Mouse (Mus musculus) heart, embryonic 12.5 days (tissue): ENCODE measurements at regions not wholly inside any gene's neighbourhood (a gene's known extent, or its start where the extent isn't known, plus 50 kb on each side); places are given as distances from the start of the nearest gene placed in this dataset.
A peak's percentile ranks its signal among the peaks of the same experiment; 100 is the strongest.

Experiments
- ATAC-seq: fragments of 200-750 bp; cut with Nextera tagmentation; 2 replicates; pipeline ENCODE4 v1.8.0; 2017; ENCODE audit warnings: moderate TSS enrichment, moderate library complexity; ENCODE audit not compliant: insufficient number of reproducible peaks, low FRiP score
- H3K27ac ChIP-seq: fragments of 300-500 bp; sonication (generic); 2 replicates; pipeline ENCODE4 v1.5.1; 2016; ENCODE audit warnings: mild to moderate bottlenecking, moderate library complexity; ENCODE audit not compliant: poor library complexity, severe bottlenecking
- H3K27me3 ChIP-seq: fragments of 300-500 bp; sonication (generic); replicated peaks from 2 replicates; pipeline ENCODE4 v1.6.1; 2016; ENCODE audit warnings: mild to moderate bottlenecking, moderate library complexity
- H3K36me3 ChIP-seq: fragments of 300-500 bp; sonication (generic); 2 replicates; pipeline ENCODE4 v1.6.1; 2016; ENCODE audit warnings: mild to moderate bottlenecking, moderate library complexity
- H3K4me1 ChIP-seq: fragments of 300-500 bp; sonication (generic); replicated peaks from 2 replicates; pipeline ENCODE4 v1.6.1; 2016; ENCODE audit warnings: mild to moderate bottlenecking
- H3K4me2 ChIP-seq: fragments of 300-500 bp; sonication (generic); 2 replicates; pipeline ENCODE4 v1.6.1; 2016; ENCODE audit warnings: mild to moderate bottlenecking, moderate library complexity
- H3K4me3 ChIP-seq: fragments of 300-500 bp; sonication (generic); 2 replicates; pipeline ENCODE4 v1.5.1; 2016; ENCODE audit warnings: mild to moderate bottlenecking
- H3K9ac ChIP-seq: fragments of 300-500 bp; sonication (generic); 2 replicates; pipeline ENCODE4 v1.6.1; 2016; ENCODE audit warnings: mild to moderate bottlenecking, moderate library complexity
- H3K9me3 ChIP-seq: fragments of 300-500 bp; sonication (generic); replicated peaks from 2 replicates; pipeline ENCODE4 v1.6.1; 2016; ENCODE audit warnings: mild to moderate bottlenecking, moderate library complexity
- WGBS: fragments of 180-500 bp; shearing (Covaris S2); methylation state at CpG from one replicate; pipeline ENCODE4 v1.1.7; 2016; 5-methylcytosine and 5-hydroxymethylcytosine counted together

DNA sequence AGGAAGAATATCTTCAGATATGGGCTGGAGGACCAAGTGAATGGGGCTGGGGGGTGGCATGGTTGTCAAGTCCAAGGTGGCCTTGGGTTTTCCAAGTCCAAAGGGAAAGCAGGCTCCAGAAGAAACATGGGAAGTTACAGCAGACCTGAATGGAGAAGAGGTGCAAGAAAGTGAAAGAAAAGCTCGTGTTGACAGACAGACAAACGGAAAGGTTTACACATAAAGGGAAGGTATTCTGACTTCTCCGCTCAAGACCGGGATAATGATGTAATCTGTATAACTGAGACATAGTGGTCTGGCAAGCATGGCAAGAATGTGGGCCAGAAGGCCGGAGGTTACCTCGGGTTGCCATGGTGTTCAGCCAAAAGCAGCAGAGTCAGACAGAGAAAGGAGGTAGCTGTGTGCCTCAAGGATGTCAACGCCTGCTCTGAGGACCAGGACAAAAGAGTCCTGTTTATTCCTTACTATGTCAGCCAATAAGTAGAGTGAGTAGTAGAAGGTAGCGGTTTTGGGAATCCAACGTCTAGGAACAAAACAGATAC is 50.8 kb upstream of the Elk3 start:
- no peak overlapping the region for H3K9ac ChIP-seq
- H3K27ac ChIP-seq = no peak overlapping the region
- H3K4me1 ChIP-seq = peaks cover 9% of the 10 kb centered on the region
- WGBS = 66% methylated on average over 9 of the region's 9 CpGs
- no peak overlapping the region for H3K4me3 ChIP-seq
- no peaks in the 10 kb centered on the region for H3K9me3 ChIP-seq
- H3K36me3 ChIP-seq = no peaks in the 10 kb centered on the region
- no peak overlapping the region for H3K4me2 ChIP-seq
- H3K27me3 ChIP-seq = no peaks in the 10 kb centered on the region
- ATAC-seq = no peak

DNA sequence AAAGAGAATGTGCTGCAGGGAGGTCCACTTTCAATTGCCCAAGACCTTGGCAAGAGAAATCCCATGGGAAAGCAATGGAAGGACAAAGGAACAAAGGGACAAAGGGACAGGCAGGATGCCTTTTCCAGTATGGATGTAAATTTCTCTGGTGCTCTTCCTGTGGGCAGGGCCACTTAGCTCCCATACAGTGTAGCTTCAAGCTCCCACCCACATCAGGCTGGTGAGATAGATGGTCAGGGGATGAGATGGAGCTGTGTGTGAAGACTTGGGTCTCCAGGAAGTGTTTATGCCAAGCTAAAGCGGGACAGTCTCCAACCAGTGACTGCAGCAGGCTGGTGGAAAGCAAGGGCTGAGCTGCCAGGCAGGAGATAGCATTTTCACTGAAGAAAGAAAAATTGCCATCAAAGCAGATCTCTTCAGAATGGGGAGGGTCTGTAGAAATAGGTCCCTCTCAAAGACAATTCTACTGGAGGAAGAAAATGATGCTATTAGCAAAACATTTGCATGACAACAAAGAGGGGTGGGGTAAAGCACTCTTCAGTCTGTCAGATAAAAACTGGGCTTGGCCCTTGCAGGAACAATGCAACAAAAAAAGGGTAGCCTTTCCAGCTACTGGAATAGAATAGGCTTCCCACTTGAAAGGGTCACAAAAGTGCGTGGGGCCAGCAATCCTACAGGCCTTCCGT is 53.3 kb upstream of the Elk3 start:
- 65% methylated on average over 3 of the region's 3 CpGs for WGBS
- H3K4me2 ChIP-seq = no peak overlapping the region

DNA sequence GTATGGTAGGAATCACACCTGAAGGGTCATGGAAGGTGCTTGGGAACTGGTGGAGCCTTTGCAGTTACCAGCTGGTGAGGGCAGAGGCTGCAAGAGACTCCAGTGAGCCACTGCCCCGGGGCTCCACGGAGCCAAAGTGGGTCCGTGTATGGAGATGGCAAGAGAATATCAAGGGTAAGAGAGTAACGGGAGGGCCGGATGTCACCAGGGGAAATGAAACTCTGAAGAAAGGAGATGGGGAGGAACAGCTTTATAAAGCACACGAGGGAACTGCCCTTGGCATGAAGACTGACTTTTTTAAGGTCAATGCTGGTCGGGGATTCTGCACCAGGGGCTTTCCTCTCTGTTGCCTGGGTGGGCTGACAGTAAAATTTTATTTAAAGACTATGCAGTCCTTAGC is 53.9 kb upstream of the Elk3 start:
- Histone ChIP-seq H3K9ac (no peak overlapping the region), H3K9me3 (no peaks in the 10 kb centered on the region), H3K4me2 (no peak overlapping the region), H3K36me3 (no peaks in the 10 kb centered on the region), H3K27me3 (no peaks in the 10 kb centered on the region), H3K27ac (no peak overlapping the region), H3K4me1 (peaks cover 9% of the 10 kb centered on the region), H3K4me3 (no peak overlapping the region)
- no peak for ATAC-seq
- 70% methylated on average over 7 of the region's 7 CpGs for WGBS

More for the DNA sequence above, 53.3 kb upstream of the Elk3 start:
- H3K27ac ChIP-seq = no peak overlapping the region
- no peaks in the 10 kb centered on the region for H3K36me3 ChIP-seq
- no peaks in the 10 kb centered on the region for H3K27me3 ChIP-seq
- H3K9me3 ChIP-seq = no peaks in the 10 kb centered on the region
- H3K4me1 ChIP-seq = peaks cover 9% of the 10 kb centered on the region
- no peak overlapping the region for H3K9ac ChIP-seq
- H3K4me3 ChIP-seq = no peak overlapping the region
- ATAC-seq = no peak

DNA sequence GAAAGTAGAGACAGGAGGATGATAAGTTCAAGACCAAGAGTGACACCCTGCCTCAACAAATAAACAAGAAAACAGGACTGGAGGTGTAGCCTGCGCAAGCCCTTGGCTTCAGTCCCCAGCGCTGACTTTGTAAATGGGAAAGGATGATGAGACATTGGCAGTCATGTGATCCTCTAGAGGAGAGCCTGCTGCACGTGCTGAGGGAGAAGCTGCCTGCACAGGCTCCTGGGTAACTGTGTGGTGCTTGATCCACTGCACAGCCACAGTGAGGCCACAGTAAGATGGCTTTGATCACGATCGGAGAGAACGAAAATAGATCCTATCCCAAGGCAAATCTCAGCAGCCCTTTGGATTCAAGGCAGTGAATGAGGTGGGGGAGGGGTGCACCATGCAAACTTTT is 54.4 kb upstream of the Elk3 start:
- H3K4me1 ChIP-seq = peaks cover 5% of the 10 kb centered on the region
- no peaks in the 10 kb centered on the region for H3K36me3 ChIP-seq
- WGBS = 59% methylated on average over 6 of the region's 6 CpGs
- no peaks in the 10 kb centered on the region for H3K27me3 ChIP-seq
- H3K9ac ChIP-seq = no peak overlapping the region
- no peak overlapping the region for H3K4me3 ChIP-seq
- no peak for ATAC-seq
- no peaks in the 10 kb centered on the region for H3K9me3 ChIP-seq
- no peak overlapping the region for H3K4me2 ChIP-seq
- H3K27ac ChIP-seq = no peak overlapping the region

DNA sequence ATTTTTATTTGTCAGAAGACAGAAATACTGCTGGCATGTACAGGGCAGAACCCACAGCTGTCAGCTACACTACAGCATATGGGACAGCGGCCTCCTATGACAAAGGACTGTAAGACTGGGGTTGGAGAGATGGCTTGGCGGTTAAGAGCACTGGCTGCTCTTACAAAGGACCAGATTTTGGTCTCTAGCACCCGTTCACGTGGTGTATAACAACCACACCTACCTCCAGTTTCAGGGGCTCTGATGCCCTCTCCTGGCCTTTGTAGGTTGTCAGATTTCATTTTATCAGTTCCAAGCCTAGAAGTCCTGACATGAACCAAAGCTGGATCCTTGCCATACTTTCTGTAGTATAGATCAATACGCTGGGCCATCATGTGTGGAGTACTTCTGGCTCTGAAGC is 54.9 kb upstream of the Elk3 start:
- H3K27me3 ChIP-seq = no peaks in the 10 kb centered on the region
- no peak overlapping the region for H3K9ac ChIP-seq
- ATAC-seq = no peak
- H3K27ac ChIP-seq = no peak overlapping the region
- H3K4me3 ChIP-seq = no peak overlapping the region
- 74% methylated on average over 5 of the region's 5 CpGs for WGBS
- H3K36me3 ChIP-seq = no peaks in the 10 kb centered on the region
- H3K4me1 ChIP-seq = 0 out of 2 replicates have a peak, but pooled peaks cover 4% of the 10 kb centered on the region
- no peaks in the 10 kb centered on the region for H3K9me3 ChIP-seq
- no peak overlapping the region for H3K4me2 ChIP-seq

DNA sequence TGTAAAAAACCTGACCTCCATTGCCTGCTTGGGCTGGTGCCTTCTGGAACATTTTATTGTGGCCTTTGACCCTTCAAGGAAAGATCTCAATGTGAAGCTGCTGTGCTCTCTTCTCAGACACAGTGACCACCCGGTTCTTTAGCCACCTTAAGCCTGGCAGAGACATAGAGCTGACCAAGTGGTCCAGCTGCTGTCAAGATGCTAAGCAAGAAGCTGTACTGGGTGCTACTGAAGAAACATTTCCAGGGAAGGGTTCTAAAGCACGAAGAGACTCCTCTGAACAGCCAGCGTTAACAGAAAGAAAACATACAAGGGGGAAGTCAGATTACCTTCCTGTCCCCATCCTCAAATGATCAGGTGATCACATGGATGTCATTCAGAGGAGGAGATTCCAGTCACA is 58.8 kb upstream of the Elk3 start:
- Histone ChIP-seq H3K27ac (no peak overlapping the region), H3K4me1 (peaks cover under 1% of the 10 kb centered on the region; the same call in 1 of the 2 replicates), H3K9me3 (no peaks in the 10 kb centered on the region), H3K4me2 (no peak overlapping the region), H3K36me3 (no peaks in the 10 kb centered on the region), H3K4me3 (no peak overlapping the region), H3K9ac (no peak overlapping the region), H3K27me3 (no peaks in the 10 kb centered on the region)
- 63% methylated on average over 3 of the region's 3 CpGs for WGBS
- ATAC-seq = no peak

DNA sequence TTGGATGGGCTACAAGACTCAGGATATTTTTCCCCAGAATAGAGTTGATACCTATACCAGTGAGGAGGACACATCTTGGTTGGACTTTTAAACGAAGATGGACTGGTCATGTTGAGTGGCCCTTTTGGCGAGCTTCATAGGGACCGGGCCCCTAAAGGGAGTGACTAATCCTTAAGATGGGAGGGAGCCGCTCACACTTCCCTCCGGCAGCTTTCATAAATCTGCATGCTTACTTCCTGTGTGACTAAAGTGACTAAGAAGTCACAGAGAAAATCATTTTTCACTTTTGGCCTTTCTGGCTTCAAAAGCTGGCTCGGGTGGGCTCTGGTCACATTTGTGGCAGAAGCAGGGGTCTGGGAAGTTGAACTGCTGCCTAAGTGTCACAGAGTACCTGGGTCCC is 59.4 kb upstream of the Elk3 start:
- H3K4me1 ChIP-seq = peaks cover 6% of the 10 kb centered on the region
- no peaks in the 10 kb centered on the region for H3K9me3 ChIP-seq
- 78% methylated on average over 6 of the region's 6 CpGs for WGBS
- no peak overlapping the region for H3K9ac ChIP-seq
- H3K36me3 ChIP-seq = no peaks in the 10 kb centered on the region
- no peak for ATAC-seq
- H3K4me2 ChIP-seq = no peak overlapping the region
- no peak overlapping the region for H3K27ac ChIP-seq
- H3K4me3 ChIP-seq = no peak overlapping the region
- H3K27me3 ChIP-seq = no peaks in the 10 kb centered on the region

DNA sequence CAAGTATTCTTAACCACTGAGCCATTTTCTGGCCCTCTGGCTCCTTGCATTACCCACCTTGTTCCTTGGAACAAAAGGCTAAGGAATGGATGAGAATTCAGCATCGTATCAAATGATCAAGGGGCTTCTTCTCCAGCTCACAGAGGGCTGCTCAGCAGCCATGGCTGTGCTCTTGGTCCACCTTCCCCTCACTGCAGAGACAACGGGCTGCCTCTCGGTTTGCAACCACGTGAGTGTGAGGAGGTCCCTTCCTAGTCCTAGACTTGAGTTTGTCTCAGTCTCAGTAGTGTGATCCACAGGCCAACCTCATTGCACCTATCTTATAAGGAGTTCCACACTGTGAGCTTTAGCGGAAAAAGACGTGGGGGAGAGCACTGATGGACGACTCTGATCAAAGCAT is 61.3 kb upstream of the Elk3 start:
- Histone ChIP-seq H3K9me3 (no peaks in the 10 kb centered on the region), H3K9ac (no peak overlapping the region), H3K4me2 (no peak overlapping the region), H3K27me3 (no peaks in the 10 kb centered on the region), H3K27ac (no peak overlapping the region), H3K36me3 (no peaks in the 10 kb centered on the region), H3K4me1 (peaks cover 21% of the 10 kb centered on the region), H3K4me3 (no peak overlapping the region)
- no peak for ATAC-seq
- WGBS = 78% methylated on average over 7 of the region's 7 CpGs

DNA sequence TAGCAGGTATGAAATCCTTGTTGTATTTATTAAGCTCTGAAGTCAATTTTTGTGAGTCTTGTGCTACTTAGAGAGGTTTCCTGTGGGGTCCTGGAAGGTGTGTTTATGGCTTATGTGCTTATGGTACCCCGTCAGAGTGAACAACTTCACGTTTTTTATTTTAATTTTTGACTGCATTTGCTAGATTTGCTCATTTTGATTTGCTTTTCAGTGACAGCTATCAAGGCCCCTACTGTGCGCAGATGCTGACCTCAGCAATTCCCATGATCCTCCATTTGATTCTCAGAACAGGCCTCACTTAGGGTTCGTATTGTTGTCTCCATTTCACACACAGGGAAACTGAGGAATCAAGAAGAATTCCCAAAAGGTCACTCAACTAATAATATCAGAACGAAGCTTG is 62.3 kb upstream of the Elk3 start:
- H3K27me3 ChIP-seq = no peaks in the 10 kb centered on the region
- H3K4me3 ChIP-seq = no peak overlapping the region
- H3K4me2 ChIP-seq = no peak overlapping the region
- WGBS = 76% methylated on average over 5 of the region's 5 CpGs
- ATAC-seq = no peak
- H3K9ac ChIP-seq = no peak overlapping the region
- H3K36me3 ChIP-seq = no peaks in the 10 kb centered on the region
- peaks cover 21% of the 10 kb centered on the region for H3K4me1 ChIP-seq
- no peak overlapping the region for H3K27ac ChIP-seq
- H3K9me3 ChIP-seq = no peaks in the 10 kb centered on the region

DNA sequence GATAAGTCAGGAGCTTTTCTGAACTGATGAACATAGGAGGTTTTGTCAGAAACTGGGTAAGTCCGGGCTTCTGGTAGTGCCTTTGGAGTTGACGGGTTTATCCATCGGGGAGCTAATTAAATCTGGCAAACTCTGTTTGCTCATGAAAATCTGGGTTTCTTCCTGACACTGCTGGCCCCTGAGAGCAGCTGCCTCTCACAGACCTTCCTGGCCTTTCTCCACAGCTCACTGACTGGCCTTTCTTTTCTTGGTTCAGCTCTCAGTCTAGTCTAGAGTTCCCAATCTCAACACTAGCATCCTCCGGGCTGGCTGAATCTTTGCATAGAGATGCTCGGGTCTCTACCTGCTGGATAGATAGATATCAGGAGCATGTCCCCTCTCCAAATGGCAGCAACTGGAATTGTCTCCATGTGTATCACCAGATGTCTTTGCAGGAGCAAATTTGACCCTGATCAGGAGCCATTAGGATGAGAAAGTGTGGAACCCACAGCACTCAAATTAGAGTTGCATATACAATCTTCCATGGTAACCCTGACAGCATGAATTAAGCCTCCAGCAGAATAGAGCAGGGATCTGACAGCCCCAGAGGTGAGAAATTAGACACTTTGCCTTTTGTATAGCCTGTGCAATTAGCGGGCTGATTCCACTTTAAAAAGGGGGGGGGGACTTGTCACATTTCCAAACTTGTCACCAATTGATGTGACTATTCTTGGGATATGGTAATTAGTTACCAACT is 63.2 kb upstream of the Elk3 start:
- H3K9me3 ChIP-seq = no peaks in the 10 kb centered on the region
- no peak overlapping the region for H3K4me3 ChIP-seq
- H3K27ac ChIP-seq = no peak overlapping the region
- no peak for ATAC-seq
- H3K4me1 ChIP-seq = peaks cover 21% of the 10 kb centered on the region
- no peaks in the 10 kb centered on the region for H3K27me3 ChIP-seq
- H3K4me2 ChIP-seq = no peak overlapping the region
- H3K9ac ChIP-seq = no peak overlapping the region
- 83% methylated on average over 6 of the region's 6 CpGs for WGBS
- no peaks in the 10 kb centered on the region for H3K36me3 ChIP-seq

DNA sequence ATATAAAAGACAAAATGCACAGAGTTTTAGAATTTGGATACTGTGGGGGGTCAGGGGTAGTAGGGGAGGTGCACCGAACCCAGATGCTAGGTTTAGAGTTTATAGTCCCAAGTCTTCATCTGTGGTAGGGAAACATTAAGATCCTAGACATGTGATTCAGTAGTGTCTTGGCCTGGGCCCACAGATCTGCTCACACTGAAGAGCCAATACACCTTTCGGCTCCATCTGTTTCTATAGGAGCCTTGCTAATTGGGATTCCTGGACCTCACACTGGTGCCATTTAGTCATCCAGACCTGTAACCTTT is 63.7 kb upstream of the Elk3 start:
- no peaks in the 10 kb centered on the region for H3K27me3 ChIP-seq
- H3K4me3 ChIP-seq = no peak overlapping the region
- H3K9me3 ChIP-seq = no peaks in the 10 kb centered on the region
- H3K9ac ChIP-seq = no peak overlapping the region
- no peak for ATAC-seq
- H3K4me2 ChIP-seq = no peak overlapping the region
- 0 out of 2 replicates have a peak overlapping the region, but pooled peaks have one; percentile 59 for H3K27ac ChIP-seq
- peaks cover 21% of the 10 kb centered on the region for H3K4me1 ChIP-seq
- H3K36me3 ChIP-seq = no peaks in the 10 kb centered on the region
- 89% methylated on average over 2 of the region's 2 CpGs for WGBS
